Mouse (Mus musculus): ENCODE results near the gene Pcp4l1. TPM values are rescaled to one million over a fixed set of nuclear protein-coding genes. Genes with fewer than 3 reads are reported as not detected.

Gene Pcp4l1
- polyA plus RNA-seq, 1 experiment = 37.5 TPM

GRCm38 (mm10) chr1:171204249-171204644 is 8.2 kb upstream of the Pcp4l1 start:
- 57% methylated on average over 7 of the region's 7 CpGs for WGBS
- TF ChIP-seq CTCF (IDR thresholded peaks at IDR 0.05; ENCODE audit: insufficient read depth, low read length) (no peak), POLR2A (IDR thresholded peaks at IDR 0.05; ENCODE audit: borderline replicate concordance, extremely low read depth, low read depth, low read length) (no peak)
- Histone ChIP-seq H3K4me1 (ENCODE audit: control insufficient read depth, insufficient read depth, low read length) (no peaks in the 10 kb centered on the region), H3K4me3 (replicated peaks; ENCODE audit: extremely low read depth, low read depth, low read length) (no peak overlapping the region)
- no peak for DNase-seq

- no peak for TF ChIP-seq POLR2A (IDR thresholded peaks at IDR 0.05; ENCODE audit: borderline replicate concordance, extremely low read depth, low read depth, low read length)
- TF ChIP-seq CTCF (IDR thresholded peaks at IDR 0.05; ENCODE audit: insufficient read depth, low read length) = no peak
- WGBS = 47% methylated on average over 11 of the region's 11 CpGs
Observed at GRCm38 (mm10) chr1:171203471-171204248, 7.6 kb upstream of the Pcp4l1 start.

GRCm38 (mm10) chr1:171200769-171201168 is 4.7 kb upstream of the Pcp4l1 start:
- Histone ChIP-seq H3K4me1 (ENCODE audit: control insufficient read depth, insufficient read depth, low read length) (no peaks in the 10 kb centered on the region), H3K4me3 (replicated peaks; ENCODE audit: extremely low read depth, low read depth, low read length) (no peak overlapping the region)
- DNase-seq = no peak
- TF ChIP-seq CTCF (IDR thresholded peaks at IDR 0.05; ENCODE audit: insufficient read depth, low read length) (no peak), POLR2A (IDR thresholded peaks at IDR 0.05; ENCODE audit: borderline replicate concordance, extremely low read depth, low read depth, low read length) (no peak)
- 100% methylated on average over 1 of the region's 1 CpGs for WGBS

More at GRCm38 (mm10) chr1:171203471-171204248, 7.6 kb upstream of the Pcp4l1 start:
- H3K4me1 ChIP-seq (ENCODE audit: control insufficient read depth, insufficient read depth, low read length) = no peaks in the 10 kb centered on the region
- no peak for DNase-seq
- H3K4me3 ChIP-seq (replicated peaks; ENCODE audit: extremely low read depth, low read depth, low read length) = no peak overlapping the region

- no peaks in the 10 kb centered on the region; the same call in 1 of the 2 replicates for H3K4me1 ChIP-seq (ENCODE audit: control insufficient read depth, insufficient read depth, low read length)
- H3K4me3 ChIP-seq (replicated peaks; ENCODE audit: extremely low read depth, low read depth, low read length) = no peak overlapping the region
- no peak for DNase-seq
- WGBS = 38% methylated on average over 1 of the region's 1 CpGs
- no peak for TF ChIP-seq POLR2A (IDR thresholded peaks at IDR 0.05; ENCODE audit: borderline replicate concordance, extremely low read depth, low read depth, low read length)
- TF ChIP-seq CTCF (IDR thresholded peaks at IDR 0.05; ENCODE audit: insufficient read depth, low read length) = no peak
Observed at GRCm38 (mm10) chr1:171199532-171199931, 3.5 kb upstream of the Pcp4l1 start.

- no peak for DNase-seq
- 25% methylated on average over 20 of the region's 20 CpGs for WGBS
- TF ChIP-seq CTCF (IDR thresholded peaks at IDR 0.05; ENCODE audit: insufficient read depth, low read length) = no peak
- TF ChIP-seq POLR2A (IDR thresholded peaks at IDR 0.05; ENCODE audit: borderline replicate concordance, extremely low read depth, low read depth, low read length) = no peak
- Histone ChIP-seq H3K4me1 (ENCODE audit: control insufficient read depth, insufficient read depth, low read length) (no peaks in the 10 kb centered on the region; the same call in 1 of the 2 replicates), H3K4me3 (replicated peaks; ENCODE audit: extremely low read depth, low read depth, low read length) (peak overlapping the region; percentile 62)
Observed at GRCm38 (mm10) chr1:171195046-171195822, 834 bp downstream of the Pcp4l1 start.

- no peaks in the 10 kb centered on the region; the same call in 1 of the 2 replicates for H3K4me1 ChIP-seq (ENCODE audit: control insufficient read depth, insufficient read depth, low read length)
- no peak for DNase-seq
- no peak overlapping the region for H3K4me3 ChIP-seq (replicated peaks; ENCODE audit: extremely low read depth, low read depth, low read length)
- 52% methylated on average over 11 of the region's 11 CpGs for WGBS
- TF ChIP-seq CTCF (IDR thresholded peaks at IDR 0.05; ENCODE audit: insufficient read depth, low read length) (no peak), POLR2A (IDR thresholded peaks at IDR 0.05; ENCODE audit: borderline replicate concordance, extremely low read depth, low read depth, low read length) (no peak)
Observed at GRCm38 (mm10) chr1:171193911-171194830, 1.9 kb downstream of the Pcp4l1 start.

GRCm38 (mm10) chr1:171193093-171193840 is 2.8 kb downstream of the Pcp4l1 start:
- Histone ChIP-seq H3K4me3 (replicated peaks; ENCODE audit: extremely low read depth, low read depth, low read length) (peak overlapping the region; percentile 2), H3K4me1 (ENCODE audit: control insufficient read depth, insufficient read depth, low read length) (no peaks in the 10 kb centered on the region; the same call in 1 of the 2 replicates)
- TF ChIP-seq CTCF (IDR thresholded peaks at IDR 0.05; ENCODE audit: insufficient read depth, low read length) (no peak), POLR2A (IDR thresholded peaks at IDR 0.05; ENCODE audit: borderline replicate concordance, extremely low read depth, low read depth, low read length) (no peak)
- 23% methylated on average over 18 of the region's 18 CpGs for WGBS
- DNase-seq = no peak

GRCm38 (mm10) chr1:171192283-171192682 is 3.8 kb downstream of the Pcp4l1 start:
- no peak for TF ChIP-seq CTCF (IDR thresholded peaks at IDR 0.05; ENCODE audit: insufficient read depth, low read length)
- no peak for TF ChIP-seq POLR2A (IDR thresholded peaks at IDR 0.05; ENCODE audit: borderline replicate concordance, extremely low read depth, low read depth, low read length)
- Histone ChIP-seq H3K4me1 (ENCODE audit: control insufficient read depth, insufficient read depth, low read length) (no peaks in the 10 kb centered on the region; the same call in 1 of the 2 replicates), H3K4me3 (replicated peaks; ENCODE audit: extremely low read depth, low read depth, low read length) (no peak overlapping the region)
- WGBS = 63% methylated on average over 10 of the region's 10 CpGs
- no peak for DNase-seq

Data from lung, adult 2 months (tissue).